Comparison of ENCODE assay signal across 18 mouse cellular contexts in the genomic region with DNA sequence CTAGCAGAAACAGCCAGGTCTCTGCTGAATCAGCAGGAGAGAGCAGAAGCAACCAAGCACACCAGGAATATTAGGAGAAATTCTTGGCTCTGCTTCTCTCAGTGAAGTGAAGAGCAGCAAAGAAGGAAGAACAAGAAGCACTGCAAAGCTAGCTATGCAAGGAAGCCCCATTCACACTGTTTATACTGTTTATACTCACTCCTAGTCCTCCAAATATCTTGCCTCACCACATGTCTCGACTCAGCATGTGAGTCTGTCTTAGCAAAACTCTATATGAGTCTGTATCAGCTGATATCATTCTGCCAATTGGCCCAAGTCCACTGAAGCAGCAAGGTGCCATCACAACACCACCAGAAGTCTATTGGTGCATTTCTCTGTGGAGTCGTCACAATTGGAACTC.
"Had no signal": no experiment of that assay in that cellular context is flagged by ENCODE, and none has a peak within 500 bp of the region (broad histone marks: within the 10 kb centered on the region; RNA-seq: fewer than 3 reads in every experiment).

No protein-coding gene starts in this region.

- DNase-seq: lung, embryonic 14.5 days; lung, postnatal 10 days; lung, postnatal 4 days; midbrain, embryonic 14.5 days; retina, postnatal 1 day; right cerebral cortex, adult 18-20 months; right cerebral cortex, postnatal 25 days; right cerebral cortex, postnatal 4 days; spleen, adult 18-20 months; thymus, adult 18-20 months; thymus, postnatal 14 days; thymus, postnatal 36 days had no signal

- H3K9me3 ChIP-seq: midbrain, embryonic 10.5 days; midbrain, embryonic 12.5 days; neural tube, embryonic 13.5 days; neural tube, embryonic 15.5 days had no signal

- H3K27ac ChIP-seq: midbrain, embryonic 10.5 days; midbrain, embryonic 12.5 days; neural tube, embryonic 13.5 days; neural tube, embryonic 15.5 days had no signal

- H3K27me3 ChIP-seq: midbrain, embryonic 12.5 days; neural tube, embryonic 13.5 days; neural tube, embryonic 15.5 days had no signal

- H3K4me3 ChIP-seq: midbrain, embryonic 10.5 days; midbrain, embryonic 12.5 days; myocyte; neural tube, embryonic 13.5 days; neural tube, embryonic 15.5 days had no signal

- H3K9ac ChIP-seq: lung, embryonic 14.5 days; midbrain, embryonic 12.5 days; neural tube, embryonic 13.5 days; neural tube, embryonic 15.5 days had no signal

- ATAC-seq: midbrain, embryonic 16.5 days had no signal

- H3K36me3 ChIP-seq: midbrain, embryonic 10.5 days; midbrain, embryonic 12.5 days; neural tube, embryonic 13.5 days; neural tube, embryonic 15.5 days had no signal

- H3K4me1 ChIP-seq: midbrain, embryonic 10.5 days; midbrain, embryonic 12.5 days; neural tube, embryonic 13.5 days; neural tube, embryonic 15.5 days had no signal

- H3K4me2 ChIP-seq: lung, embryonic 14.5 days; midbrain, embryonic 12.5 days; neural tube, embryonic 13.5 days; neural tube, embryonic 15.5 days had no signal
